Mouse (Mus musculus) hematopoietic stem cell, adult 5-6 weeks (primary cell): ENCODE results near the gene Dnajc27. TPM values are rescaled to one million over a fixed set of nuclear protein-coding genes. Genes with fewer than 3 reads are reported as not detected.

ENCODE experiments used
- ATAC-seq, 2 experiments: fragments of 125-278 bp in 1 of 2; replicated peaks in 1 of 2; 2 replicates each; pipeline ENCODE4 v1.8.0; 2016 to 2017; ENCODE audit warnings: inconsistent platforms in 2 of 2, mild to moderate bottlenecking in 2 of 2, moderate number of reproducible peaks in 2 of 2, low read depth in 1 of 2, moderate TSS enrichment in 1 of 2; ENCODE audit not compliant: low FRiP score in 2 of 2, poor library complexity in 2 of 2, severe bottlenecking in 2 of 2, insufficient read depth in 1 of 2, low TSS enrichment in 1 of 2
- total RNA-seq: library from RNA; stranded (forward); fragments of 172-1452, 232-1000 nt; gene quantifications from 2 replicates; pipeline ENCODE4 v1.2.3, GENCODE M21; 2017

Gene Dnajc27
- total RNA-seq, 1 experiment from 2014 or later: 9.8 TPM

- ATAC-seq: no peak
These were observed 76.7 kb downstream of the Dnajc27 start for GRCm38 (mm10) chr12:4158868-4159632.

Other genes starting within 250 kb of the Dnajc27 start
- 2.8 TPM in 1 of 2 replicates, not detected in the other for gene Pomc, start 127.6 kb upstream of the Dnajc27 start, total RNA-seq
- gene Efr3b, start 43.7 kb upstream of the Dnajc27 start, total RNA-seq: 1.5 and 1.6 TPM in 2 replicates
- gene Adcy3, start 50.5 kb downstream of the Dnajc27 start, total RNA-seq: 1.8 and 4.9 TPM in 2 replicates
- gene Ptrhd1, start 151.4 kb downstream of the Dnajc27 start, total RNA-seq: 3.4 and 5.1 TPM in 2 replicates
- 36.5 and 38.2 TPM in 2 replicates for gene Cenpo, start 151.7 kb downstream of the Dnajc27 start, total RNA-seq